Mouse (Mus musculus): ENCODE results near the gene Acp4. TPM values are rescaled to one million over a fixed set of nuclear protein-coding genes. Genes with fewer than 3 reads are reported as not detected.
A peak's percentile ranks its signal among the peaks of the same experiment; 100 is the strongest.
"Not testable (repeated sequence)": the region's sequence is repeated elsewhere in the genome, so short reads cannot be mapped to it uniquely, and the experiment has no call there.

Gene Acp4
- total RNA-seq (2017), result not detected in 2 replicates

DNA sequence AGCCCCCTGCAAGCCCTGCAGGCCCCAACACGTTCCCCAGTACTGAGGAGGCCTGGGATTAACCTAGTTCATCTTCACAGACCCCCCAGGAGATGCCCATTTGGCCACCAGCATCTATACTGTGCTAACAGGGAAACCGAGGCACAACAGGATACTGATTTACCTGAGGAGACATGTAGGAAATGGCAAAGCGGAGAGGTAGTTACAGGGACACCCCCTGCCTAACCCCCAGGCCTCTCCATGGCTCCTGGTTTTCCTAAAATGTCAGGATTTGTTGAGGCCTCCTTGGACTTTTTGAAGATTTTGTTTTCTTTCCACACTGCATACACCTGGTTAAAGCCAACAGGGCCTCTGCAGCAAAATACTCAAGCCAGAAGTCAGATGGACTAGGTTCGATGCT, at the start of gene Acp4:
Acp4 (minus strand) TSS at position 101 of the 400 bp plus-strand sequence.
- no peak for ATAC-seq (replicated peaks; ENCODE audit: low read depth, poor library complexity, severe bottlenecking)

DNA sequence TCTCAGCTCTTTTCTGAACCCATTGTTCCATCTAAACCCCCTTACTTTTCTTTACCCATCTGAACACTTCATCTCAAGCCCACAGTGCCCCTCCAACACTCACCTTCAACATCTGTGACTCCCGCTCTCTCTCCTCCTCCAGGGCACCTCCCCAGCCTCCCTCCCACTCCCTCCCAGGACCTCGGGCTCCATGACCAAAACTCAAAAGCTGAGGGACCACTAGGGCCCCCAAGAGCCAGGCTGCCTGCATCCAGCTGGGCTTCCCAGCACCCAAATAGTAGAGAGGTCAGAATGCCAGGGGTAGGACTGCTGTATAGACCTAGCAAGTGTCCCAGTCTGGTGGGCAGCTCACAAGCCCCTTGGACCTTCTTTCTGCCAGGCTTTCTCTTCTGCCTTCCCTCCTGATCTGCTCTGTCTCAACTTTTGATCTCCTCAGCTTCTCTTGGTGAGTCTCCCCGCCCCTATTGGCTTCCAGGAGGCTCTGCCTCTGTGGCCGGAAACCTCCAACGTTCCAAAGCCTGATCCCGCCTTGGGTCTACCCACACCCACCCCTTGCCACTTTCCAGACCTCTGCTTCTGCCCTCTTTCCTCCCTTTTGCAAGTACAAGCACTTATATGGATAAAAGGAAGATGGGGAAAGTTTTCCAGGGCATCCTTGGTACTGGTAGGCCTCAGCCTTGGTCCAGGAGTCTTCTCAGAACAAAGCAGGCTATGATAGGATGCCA, 49.5 kb upstream of the Acp4 start, which contains the start of gene Clec11a:
Clec11a (minus strand) TSS at position 387 of the 725 bp plus-strand sequence.
- ATAC-seq (replicated peaks; ENCODE audit: low read depth, poor library complexity, severe bottlenecking), result no peak

DNA sequence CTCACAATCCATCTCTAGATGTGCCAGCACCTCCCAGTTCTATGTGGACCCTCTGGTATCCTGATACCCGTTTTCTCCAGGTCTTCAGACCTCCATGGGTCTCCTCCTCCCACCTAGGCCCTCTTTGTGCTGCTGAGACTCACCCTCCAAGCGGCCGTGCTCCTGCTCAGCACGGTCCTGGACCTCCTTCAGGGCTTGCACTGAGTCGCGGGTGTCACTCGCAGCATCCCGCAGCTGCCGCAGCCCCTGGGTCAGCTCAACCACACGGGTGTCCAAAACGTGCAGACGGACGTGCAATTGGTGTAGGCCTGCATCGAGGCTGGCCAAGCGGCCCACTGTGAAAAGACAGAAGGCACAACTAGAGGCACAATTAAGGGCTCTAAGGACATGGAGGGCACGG, 48.5 kb upstream of the Acp4 start:
- ATAC-seq (replicated peaks; ENCODE audit: low read depth, poor library complexity, severe bottlenecking), result no peak

DNA sequence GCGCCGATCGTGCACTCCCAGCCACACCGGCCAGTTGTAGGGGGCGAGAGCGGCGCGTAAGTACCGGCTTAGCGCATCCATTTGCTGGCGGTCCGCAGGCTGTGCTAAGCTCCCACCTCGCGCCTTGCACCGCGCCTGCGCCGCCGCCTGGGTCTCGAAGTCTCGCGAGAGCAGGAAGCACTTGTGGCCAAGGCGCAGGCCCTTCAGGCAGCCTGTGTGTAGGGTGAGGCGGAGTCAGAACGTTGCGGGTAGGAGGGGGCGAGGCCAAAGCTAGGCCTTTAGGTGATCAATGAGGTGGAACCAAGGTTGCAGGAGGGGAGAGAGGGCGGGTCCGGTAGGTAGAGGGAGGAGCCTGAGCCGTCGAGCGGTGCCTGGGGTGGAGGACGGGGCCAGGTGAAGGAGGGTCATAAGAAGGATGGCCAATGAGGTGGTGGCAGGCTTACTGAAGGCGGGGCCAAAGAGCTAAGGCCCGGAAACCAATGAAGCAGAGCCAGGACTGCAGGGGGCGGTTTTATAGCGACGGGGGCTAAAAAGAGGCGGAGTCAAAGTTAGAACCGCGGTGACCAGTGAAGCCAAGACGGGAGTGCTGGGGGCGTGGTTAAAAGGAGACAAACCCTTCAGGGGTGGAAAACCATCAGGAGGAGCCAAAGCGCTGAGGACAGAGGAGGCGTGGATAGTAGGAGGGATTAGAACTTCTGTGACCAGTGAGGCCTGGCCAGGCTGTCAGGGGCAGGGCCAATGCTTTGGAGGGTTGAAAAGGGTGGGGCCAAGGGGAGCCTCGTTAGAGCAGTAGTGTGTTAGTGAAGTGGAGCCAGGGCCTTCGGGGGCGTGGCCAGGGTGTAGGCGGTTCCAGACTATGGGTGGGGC, 47.8 kb upstream of the Acp4 start:
- peak; percentile 84 for ATAC-seq (replicated peaks; ENCODE audit: low read depth, poor library complexity, severe bottlenecking)

DNA sequence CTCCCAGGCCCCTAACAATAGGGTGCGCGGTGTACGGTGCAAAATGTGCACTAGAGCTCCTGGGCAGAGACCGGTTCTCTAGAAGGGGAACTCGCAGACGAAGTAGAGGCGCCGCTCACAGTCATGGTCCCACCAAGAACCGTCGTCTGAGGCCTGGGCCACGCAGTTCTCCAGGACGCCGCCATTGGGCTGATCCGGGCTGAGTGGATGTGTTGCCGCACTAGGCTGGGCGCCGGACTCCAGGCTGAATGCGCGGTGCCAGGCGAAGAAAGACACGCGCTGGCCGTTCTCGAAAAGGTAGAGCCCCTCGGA, 47.2 kb upstream of the Acp4 start:
- peak; percentile 9 for ATAC-seq (replicated peaks; ENCODE audit: low read depth, poor library complexity, severe bottlenecking)

DNA sequence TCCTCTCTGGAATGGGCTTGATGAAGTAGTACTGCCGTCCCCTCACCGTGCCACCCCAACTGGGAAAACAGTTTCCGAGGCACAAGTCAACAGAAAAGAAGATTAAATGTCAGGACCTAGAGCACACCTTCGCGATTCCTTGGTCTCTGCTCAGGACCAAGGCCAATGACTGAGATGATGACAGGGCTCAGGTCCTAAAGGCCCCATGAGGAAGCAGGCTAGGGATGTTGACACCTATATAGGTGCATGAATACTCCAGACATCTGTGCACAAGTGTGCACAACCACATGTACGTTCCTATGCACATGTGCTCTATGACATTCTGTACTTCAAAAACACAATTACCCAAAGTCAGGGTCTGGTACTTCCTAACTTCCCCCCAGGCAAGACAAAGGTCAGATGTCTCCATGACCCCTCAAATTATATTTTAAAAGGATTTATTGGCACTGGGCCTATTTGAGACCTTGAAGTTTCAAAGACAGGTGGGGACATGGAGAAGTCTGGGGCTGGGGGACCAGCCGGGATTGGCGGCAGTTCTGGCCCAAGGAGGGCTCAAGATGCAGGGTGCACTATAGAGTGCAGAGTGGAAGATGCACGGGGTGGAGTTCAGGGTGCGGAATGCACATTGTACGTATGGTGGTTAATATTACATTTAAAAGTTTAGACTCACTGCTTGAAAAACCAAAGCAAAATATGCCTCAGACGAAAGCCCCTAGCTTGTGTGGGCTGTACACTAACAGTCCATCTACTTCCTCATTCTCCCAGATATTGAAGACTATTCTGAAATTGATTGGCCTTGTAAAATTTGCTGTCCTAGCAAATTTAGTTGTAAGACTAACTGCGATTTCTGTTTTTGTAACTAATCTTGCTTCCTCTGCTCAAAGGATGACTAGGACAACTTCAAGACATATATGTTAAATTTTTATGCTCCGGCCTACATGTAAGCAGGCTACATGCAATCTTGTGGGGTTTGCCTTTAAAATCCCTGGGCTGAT, 46.5 kb upstream of the Acp4 start:
- ATAC-seq (replicated peaks; ENCODE audit: low read depth, poor library complexity, severe bottlenecking), result no peak

DNA sequence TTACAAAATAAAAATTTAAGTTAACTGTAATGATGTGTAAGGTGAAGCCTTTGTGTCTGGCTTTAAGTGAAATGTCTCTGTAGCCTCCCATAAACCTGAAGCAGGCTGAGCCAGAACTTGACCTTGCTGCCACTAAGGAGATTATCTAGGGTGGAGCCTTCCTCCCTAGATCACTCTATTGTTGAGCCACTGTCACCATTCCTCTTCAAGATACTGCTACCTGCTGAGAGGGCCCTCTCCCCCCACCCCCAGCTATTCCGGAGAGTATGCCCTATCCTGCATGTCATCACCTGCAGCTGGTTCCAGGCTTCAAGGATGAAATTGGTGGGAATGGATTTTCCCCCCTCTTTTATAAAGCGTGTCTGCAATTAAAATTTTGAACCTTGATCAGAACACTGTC, 40.3 kb upstream of the Acp4 start:
- ATAC-seq (replicated peaks; ENCODE audit: low read depth, poor library complexity, severe bottlenecking), result not testable (repeated sequence)

DNA sequence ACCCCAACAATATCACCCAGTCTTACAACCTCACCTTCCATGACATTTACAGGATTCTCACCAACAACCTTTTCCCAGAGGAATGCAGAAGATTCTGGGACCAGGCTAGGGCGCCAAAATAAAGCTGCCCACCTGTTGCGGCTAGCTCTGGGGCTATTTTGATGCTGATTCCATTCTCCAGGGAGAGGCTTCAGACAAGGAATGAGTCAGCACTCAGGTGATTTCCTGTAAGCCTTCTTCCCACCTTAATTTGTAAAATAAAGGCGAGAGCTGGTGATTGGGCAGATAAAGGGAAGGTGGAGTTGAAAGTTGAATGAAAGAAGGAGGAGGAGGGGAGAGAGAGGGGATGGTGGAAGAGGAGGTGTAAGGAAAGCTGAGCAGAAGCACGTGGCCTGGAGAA, 34.2 kb upstream of the Acp4 start:
- no peak for ATAC-seq (replicated peaks; ENCODE audit: low read depth, poor library complexity, severe bottlenecking)

DNA sequence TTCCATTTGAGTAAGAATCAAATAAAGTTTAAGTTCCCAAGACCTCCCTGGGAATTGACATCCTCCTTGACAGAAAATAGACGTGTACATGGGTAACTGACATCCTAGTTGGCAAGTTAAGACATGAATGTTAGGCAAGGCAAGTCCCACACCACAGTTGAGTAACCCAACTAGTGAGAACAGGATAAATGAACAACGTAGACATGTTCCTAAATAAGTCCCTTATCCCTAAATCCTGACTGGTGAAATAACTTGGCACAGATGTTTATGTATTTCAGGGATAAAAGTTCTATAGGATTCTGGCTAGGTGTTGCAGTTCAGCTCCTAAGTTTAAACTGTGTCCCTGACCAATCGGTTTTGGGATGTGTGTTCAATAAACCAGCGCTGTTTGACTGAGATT, 33.8 kb upstream of the Acp4 start:
- ATAC-seq (replicated peaks; ENCODE audit: low read depth, poor library complexity, severe bottlenecking), result no peak

DNA sequence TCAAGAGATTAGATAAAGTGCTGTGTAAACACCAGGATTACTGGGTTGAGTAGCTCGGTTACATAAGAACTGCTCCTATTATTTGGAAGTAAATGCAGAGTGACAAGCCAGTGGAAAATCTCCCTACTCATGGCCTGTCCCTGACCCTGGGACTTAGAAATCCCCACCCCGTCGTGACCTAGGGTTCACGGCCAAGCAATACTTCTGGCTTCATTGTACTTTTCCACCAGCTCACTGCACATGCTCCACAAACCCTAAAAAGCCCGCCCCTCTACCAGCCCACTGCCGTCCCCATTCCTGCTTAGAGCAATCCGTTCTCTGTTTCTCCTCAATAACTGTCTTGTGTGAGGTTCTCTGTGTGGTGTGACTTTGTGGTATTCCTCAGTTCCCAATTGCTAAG, 30.6 kb upstream of the Acp4 start:
- ATAC-seq (replicated peaks; ENCODE audit: low read depth, poor library complexity, severe bottlenecking), result no peak

DNA sequence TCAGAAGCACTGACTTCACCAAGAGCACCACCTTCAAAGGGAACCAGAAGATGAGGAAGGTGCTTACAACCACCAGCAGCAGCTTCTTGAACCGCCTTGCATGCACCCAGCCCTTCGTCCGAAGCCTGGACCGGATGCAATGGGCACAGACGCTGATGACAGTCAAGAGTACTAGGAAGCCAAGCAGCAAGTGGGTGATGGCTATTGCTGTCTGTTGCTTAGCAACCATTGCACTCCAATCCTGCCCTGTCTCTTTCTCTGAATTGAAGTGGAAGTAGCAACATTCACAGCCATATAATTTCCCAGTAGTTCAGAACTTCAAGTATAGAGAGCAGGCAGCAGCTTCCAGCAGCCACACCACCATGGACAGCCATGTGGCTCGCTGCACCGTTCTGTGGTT, 24.4 kb upstream of the Acp4 start:
- ATAC-seq (replicated peaks; ENCODE audit: low read depth, poor library complexity, severe bottlenecking), result no peak

DNA sequence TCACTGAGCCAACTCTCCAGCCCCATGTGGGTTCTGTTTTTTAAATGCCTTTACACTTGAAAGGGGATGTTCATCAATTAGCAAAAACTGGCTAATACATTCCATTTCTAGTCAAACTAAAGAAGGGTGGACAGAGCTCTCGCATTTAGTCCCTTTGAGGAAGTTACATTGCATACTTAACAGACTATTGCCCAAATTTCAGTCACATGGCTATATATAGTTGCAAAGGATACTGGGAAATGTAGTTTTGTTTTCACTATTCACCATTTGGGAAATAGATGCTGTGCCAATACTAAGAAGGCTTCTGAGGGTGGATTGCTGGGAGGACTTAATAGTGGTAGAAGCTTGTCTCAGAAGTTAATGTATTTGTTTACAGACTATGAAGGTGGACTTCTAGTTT, 23.8 kb upstream of the Acp4 start:
- ATAC-seq (replicated peaks; ENCODE audit: low read depth, poor library complexity, severe bottlenecking), result peak; percentile 74

DNA sequence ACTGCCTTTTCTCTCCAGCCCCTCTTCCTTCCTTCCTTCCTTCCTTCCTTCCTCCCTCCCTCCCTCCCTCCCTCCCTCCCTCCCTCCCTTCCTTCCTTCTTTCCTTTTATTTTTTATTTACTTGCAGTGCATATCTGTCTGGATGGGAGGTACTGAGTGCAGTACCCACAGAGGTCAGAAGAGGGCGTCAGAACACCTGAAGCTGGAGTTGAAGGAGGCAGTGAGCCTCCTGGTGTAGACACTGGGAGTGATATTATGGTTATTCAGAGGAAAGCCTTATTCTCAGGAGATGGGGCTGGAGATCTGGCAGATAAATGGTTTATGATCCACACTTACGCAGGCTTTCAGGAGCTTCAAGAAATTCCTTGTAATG, 20.1 kb upstream of the Acp4 start:
- ATAC-seq (replicated peaks; ENCODE audit: low read depth, poor library complexity, severe bottlenecking), result no peak

DNA sequence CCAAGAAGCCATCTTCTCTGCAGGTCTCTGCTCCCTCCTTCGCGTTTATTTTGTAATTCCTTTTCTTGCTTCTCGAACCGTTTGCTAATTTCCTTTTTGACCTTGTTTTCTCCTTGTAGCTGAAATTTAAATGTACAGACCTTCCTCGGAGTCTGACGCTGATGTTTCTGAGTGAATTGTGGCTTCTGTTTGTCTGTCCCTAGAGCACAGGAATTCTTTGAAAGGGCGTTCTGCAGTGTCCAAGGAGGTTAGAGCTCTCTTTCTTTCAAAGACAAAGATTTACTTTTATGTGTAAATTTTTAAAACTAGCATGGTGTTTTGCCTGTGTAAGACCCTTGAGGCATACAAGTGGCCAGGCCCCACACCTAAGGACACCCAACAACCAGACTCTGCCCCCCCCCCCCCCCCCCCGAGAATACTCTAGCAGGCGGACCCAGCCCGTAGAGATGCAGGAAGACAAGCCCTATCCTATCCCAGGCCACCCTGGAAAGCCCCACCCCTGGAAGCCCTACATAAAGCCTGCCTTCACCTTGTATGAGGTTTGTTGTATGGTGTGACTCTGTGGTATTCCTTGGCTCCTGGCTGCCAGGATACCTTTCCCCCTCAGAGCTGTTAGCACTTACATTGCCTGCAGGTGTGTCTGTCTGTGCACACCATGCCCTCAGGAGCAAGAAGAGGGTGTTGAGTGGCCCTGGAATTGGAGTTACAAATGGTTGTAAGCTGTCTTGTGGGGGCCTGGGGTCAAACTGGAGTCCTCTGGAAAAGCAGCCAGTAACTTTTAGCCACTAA, 19.5 kb upstream of the Acp4 start:
- ATAC-seq (replicated peaks; ENCODE audit: low read depth, poor library complexity, severe bottlenecking), result no peak

DNA sequence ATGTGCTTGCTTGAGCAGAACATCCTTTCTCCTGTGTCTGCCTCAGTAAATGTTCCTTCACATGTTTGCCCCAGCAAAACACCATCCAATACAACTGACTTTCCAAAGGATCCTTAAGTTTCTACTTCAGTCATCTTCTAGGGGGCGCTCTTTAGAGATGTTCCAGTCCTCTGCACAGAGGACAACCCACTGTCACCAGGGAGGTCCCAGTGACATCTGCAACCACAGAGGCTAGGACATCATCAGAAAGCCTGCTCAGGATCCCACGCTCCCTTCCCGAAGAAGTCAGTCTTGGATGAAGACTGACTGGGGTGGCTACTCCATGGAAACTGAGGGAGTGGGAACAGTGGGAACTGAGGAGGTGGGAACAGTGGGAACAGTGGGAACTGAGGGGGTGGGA, 18.4 kb upstream of the Acp4 start:
- no peak for ATAC-seq (replicated peaks; ENCODE audit: low read depth, poor library complexity, severe bottlenecking)

DNA sequence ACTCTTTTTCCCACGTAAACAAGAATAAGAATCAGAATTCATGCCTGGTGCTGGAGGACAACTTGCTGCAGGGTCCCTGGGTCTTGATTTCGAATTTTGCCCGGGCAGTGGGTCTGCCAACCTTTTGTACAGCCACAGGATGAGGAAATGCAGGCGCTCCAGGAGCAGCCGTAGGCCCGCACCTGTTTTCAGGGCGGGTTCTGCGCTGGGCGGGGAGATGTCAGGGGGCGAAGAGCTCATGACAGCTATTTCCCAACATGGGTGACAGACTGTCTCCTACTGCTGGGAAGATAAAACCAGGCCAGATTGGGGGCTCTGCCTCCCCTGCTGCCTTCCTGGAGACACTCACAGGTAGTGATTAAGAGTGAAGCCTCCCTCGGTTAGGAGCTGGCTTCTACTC, 16.9 kb upstream of the Acp4 start:
- ATAC-seq (replicated peaks; ENCODE audit: low read depth, poor library complexity, severe bottlenecking), result no peak

DNA sequence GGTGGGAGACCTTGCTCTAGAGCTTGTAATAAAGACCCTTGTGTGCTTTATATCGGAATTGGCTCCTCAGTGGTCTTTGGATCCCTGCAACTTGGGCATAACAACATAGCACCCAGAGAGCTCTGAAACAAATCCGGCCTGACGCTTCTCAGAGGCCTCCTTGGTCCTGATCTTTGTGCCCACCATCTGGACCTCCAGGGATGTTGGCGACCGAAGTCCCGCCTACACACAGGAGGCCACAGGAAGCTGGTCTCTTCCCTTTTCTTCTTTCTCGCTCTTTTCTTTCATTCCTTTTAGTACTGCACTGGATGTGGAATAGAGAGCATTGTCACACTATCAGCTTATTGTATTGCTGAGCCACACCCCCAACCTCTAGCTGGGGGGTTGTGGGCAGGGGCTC, 16.3 kb upstream of the Acp4 start:
- ATAC-seq (replicated peaks; ENCODE audit: low read depth, poor library complexity, severe bottlenecking), result no peak

DNA sequence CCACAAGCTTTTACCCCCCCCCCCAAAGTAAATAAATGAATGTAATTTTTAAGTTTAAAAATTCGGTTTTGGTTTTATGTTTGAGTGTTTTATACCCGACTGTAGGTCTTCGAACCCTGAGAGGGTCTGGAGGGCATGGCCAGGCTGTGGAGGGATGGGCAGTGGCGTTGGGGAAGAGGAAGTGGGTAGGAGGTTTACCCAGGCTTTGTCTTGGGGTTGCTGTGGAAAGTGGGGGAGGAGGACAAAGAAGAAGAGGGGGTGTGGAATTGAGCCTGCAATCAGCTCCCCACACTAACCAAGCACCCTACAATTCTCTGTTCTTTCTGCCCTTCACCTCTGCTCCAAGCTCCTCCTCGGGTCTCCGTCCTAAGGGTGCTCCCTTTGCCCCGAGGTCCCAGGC, 15.4 kb upstream of the Acp4 start:
- peak; percentile 50; the same call in 1 of the 2 replicates for ATAC-seq (replicated peaks; ENCODE audit: low read depth, poor library complexity, severe bottlenecking)

DNA sequence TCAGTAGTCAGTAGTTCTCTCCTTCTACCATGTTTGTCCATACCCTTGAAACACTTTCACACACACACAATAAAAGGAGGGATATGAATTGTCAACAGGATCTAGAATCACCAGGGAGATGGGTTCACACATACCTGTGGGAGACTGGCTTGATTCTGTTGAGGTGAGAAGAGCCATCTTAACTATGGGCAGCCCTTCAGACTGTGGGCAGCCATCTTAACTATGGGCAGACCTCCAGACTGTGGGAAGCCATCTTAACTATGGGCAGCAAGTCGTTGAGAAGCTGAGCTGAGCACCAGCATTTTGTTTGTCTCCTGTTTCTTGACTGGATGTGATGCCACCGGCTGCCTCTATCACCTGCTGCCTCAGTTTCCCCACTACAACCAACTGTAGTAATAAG, 14.1 kb upstream of the Acp4 start:
- ATAC-seq (replicated peaks; ENCODE audit: low read depth, poor library complexity, severe bottlenecking), result no peak

DNA sequence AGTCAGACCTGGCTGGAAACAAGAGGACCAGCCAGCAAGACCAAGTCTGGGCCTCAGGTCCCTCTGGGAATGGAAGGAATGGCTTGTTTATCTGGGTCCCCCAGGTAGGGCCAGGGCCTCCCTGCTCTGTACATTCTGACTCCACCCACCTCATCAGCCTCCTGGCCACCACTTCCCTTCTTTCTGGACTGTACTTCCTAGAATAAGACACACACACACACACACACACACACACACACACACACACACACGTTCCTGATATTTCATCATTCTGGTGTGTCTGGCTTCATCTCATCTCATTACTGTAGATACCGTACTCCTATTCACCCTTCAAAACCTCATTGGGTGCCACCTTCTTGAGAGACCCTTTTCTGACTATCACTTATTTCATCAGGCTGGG, 12.2 kb upstream of the Acp4 start:
- ATAC-seq (replicated peaks; ENCODE audit: low read depth, poor library complexity, severe bottlenecking), result peak; percentile 43; the same call in 1 of the 2 replicates

Measured in common myeloid progenitor, adult 5-6 weeks (primary cell).